Mouse (Mus musculus) spleen, adult 2 months (tissue): ENCODE measurements at regions not wholly inside any gene's neighbourhood (a gene's known extent, or its start where the extent isn't known, plus 50 kb on each side); places are given as distances from the start of the nearest gene placed in this dataset.

ENCODE experiments used
- CTCF ChIP-seq: fragments of 200-500 bp; IDR thresholded peaks from 2 replicates; pipeline ENCODE4 v1.5.1; 2011; ENCODE audit warnings: mild to moderate bottlenecking, inconsistent platforms; ENCODE audit not compliant: insufficient read depth, insufficient read length, insufficient replicate concordance; ENCODE audit errors: extremely low read depth
- POLR2A ChIP-seq: fragments of 200-500 bp; IDR thresholded peaks from 2 replicates; pipeline ENCODE4 v1.6.1; 2011; ENCODE audit warnings: low read depth, low read length, inconsistent platforms

DNA sequence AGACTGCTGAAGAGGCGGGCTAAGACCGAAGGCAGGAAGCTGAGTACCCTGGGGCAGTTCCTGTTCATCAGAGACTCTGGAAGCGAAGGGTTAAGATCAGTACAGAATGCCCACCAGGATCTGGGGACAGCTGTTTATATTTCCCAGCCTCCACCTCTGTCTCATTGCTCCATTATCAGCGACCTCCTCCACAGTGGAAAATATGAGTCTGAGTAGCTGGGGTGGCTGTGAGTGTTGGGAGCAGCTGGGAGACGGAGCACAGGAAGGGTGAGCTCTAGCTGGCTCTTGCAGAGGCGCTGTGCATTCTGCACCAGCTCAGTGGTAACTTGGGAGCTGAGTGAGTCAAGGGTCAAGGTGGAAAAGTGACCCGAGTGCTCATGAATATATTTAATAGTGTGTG lies 96.2 kb downstream of the Gm10604 start:
- TF ChIP-seq POLR2A (no peak), CTCF (no peak)
